Mouse (Mus musculus) liver, embryonic 11.5 days (tissue): ENCODE measurements around the gene Gapdh. TPM values are rescaled to one million over a fixed set of nuclear protein-coding genes. Genes with fewer than 3 reads are reported as not detected.
"Not testable (repeated sequence)": the region's sequence is repeated elsewhere in the genome, so short reads cannot be mapped to it uniquely, and the experiment has no call there.

Experiments used
- ATAC-seq: fragments of 200-750 bp; cut with Nextera tagmentation; replicated peaks from 2 replicates; pipeline ENCODE4 v1.8.0; 2017; ENCODE audit warnings: moderate number of reproducible peaks, mild to moderate bottlenecking, moderate TSS enrichment, moderate library complexity; ENCODE audit not compliant: low FRiP score
- DNase-seq: peaks from one replicate; pipeline ENCODE4 v3.0.0-alpha.2; 2017; ENCODE audit warnings: low spot score
- H3K27ac ChIP-seq: fragments of 300-500 bp; sonication (generic); 2 replicates; pipeline ENCODE4 v1.5.1; 2014; ENCODE audit warnings: mild to moderate bottlenecking, low read depth, low read length, control low read depth
- H3K27me3 ChIP-seq: fragments of 300-500 bp; sonication (generic); replicated peaks from 2 replicates; pipeline ENCODE4 v1.6.1; 2014; ENCODE audit warnings: low read length, mixed read lengths; ENCODE audit not compliant: control insufficient read depth, insufficient read depth
- H3K36me3 ChIP-seq: fragments of 300-500 bp; sonication (generic); 2 replicates; pipeline ENCODE4 v1.6.1; 2014; ENCODE audit warnings: mild to moderate bottlenecking, low read length, moderate library complexity, mixed read lengths; ENCODE audit not compliant: control insufficient read depth, insufficient read depth
- H3K4me1 ChIP-seq: fragments of 300-500 bp; sonication (generic); replicated peaks from 2 replicates; pipeline ENCODE4 v1.6.1; 2014; ENCODE audit warnings: low read length, mixed read lengths; ENCODE audit not compliant: control insufficient read depth, insufficient read depth
- H3K4me2 ChIP-seq: fragments of 300-500 bp; sonication (generic); 2 replicates; pipeline ENCODE4 v1.6.1; 2014; ENCODE audit warnings: mild to moderate bottlenecking, control low read depth, moderate library complexity
- H3K4me3 ChIP-seq: fragments of 300-500 bp; sonication (generic); 2 replicates; pipeline ENCODE4 v1.5.1; 2014; ENCODE audit warnings: low read depth, low read length, control low read depth
- H3K9ac ChIP-seq: fragments of 300-500 bp; sonication (generic); 2 replicates; pipeline ENCODE4 v1.6.1; 2014; ENCODE audit warnings: low read depth, low read length, control low read depth
- H3K9me3 ChIP-seq: fragments of 300-500 bp; sonication (generic); 2 replicates; pipeline ENCODE4 v1.6.1; 2016; ENCODE audit warnings: low read length, inconsistent platforms, mixed read lengths; ENCODE audit not compliant: control insufficient read depth
- WGBS: fragments of 180-500 bp; shearing (Covaris S2); extraction: QIAGEN DNeasy Blood & Tissue Kit; methylation state at CpG from one replicate; pipeline ENCODE4 v1.1.7; 2014; 5-methylcytosine and 5-hydroxymethylcytosine counted together
- polyA plus RNA-seq: library from polyadenylated mRNA; unstranded; fragments of >200 nt; fragmentation: Nextera tagmentation; extraction: Ambion mirVana; gene quantifications from 2 replicates; pipeline ENCODE4 v1.2.1, GENCODE M21; 2014

Gene Gapdh
- polyA plus RNA-seq, 1 experiment from 2014 or later, result 2,450 TPM

DNA sequence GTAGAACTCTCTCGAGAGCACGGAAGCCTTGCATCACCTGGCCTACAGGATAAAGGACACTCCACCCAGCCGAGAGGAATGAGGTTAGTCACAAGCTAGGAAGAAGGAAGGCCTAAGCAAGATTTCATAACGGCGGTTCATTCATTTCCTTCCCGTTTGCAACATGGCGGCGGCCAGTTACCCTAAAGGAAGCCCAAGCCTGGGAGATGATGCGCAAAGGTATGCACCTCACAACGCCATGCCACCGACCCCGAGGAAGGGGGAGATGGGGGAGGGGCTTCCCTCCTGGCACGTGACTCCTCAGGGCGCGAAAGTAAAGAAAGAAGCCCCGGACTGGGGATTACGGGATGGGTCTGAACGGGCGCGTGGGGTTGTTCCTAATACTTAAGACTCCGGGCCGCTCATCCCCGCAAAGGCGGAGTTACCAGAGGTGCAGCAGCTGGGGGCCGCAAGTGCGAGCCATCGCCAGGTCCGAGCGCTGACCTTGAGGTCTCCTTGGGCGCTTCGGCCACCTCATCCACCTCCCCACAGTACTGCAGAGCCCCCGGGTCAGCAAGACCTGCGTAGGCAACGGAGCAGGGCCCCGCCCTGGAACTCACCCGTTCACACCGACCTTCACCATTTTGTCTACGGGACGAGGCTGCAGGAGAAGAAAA is 1.5 kb downstream of the Gapdh start:
- DNase-seq (peak; percentile 79), ATAC-seq (peak; percentile 6)
- H3K36me3 ChIP-seq, result peaks cover 47% of the 10 kb centered on the region
- peak overlapping the region; percentile 97 for H3K9ac ChIP-seq
- H3K27ac ChIP-seq, result peak overlapping the region; percentile 97
- H3K27me3 ChIP-seq, result no peaks in the 10 kb centered on the region
- H3K4me3 ChIP-seq, result peak overlapping the region; percentile 87
- no peaks in the 10 kb centered on the region for H3K9me3 ChIP-seq
- H3K4me1 ChIP-seq, result peaks cover 40% of the 10 kb centered on the region
- peak overlapping the region; percentile 96 for H3K4me2 ChIP-seq
- under 1% methylated on average over 39 of the region's 39 CpGs for WGBS

DNA sequence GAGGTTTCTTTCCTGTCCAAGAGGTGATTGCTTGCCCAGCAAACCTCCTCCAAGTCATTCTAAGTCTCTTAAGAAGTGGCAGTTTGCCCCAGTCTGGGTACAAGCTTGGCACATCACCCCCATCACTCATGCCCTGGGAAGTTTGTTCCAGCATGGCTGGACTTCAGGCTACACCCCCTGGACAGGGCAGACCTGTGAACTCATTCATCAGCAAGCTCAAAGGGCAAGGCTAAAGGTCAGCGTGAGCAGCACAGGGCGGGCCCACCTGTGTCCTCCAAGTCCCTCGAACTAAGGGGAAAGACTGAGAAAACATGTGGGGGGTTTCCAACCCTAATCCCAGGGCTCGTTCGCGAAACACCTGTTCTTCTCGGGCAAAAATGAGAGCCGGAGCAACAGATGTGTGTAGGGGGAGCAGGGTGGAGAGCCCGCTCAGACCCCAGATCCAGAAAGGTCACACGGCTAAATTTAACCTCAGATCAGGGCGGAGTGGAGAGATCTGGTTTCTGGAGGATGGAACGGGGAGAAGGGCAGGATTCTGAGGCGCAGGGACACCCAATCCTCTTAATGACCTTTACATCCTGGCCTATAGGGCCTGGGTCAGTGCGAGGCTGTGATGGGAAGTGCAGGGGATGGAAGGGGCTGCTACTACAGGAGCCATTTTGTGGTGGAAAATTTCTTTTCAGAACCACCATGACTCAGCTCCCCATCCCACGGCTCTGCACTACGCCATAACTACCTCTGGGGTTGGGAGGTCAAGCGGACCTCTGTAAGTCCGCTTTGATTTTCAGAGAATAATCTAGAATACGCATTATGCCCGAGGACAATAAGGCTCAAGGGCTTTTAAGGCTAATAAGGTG is 2.2 kb downstream of the Gapdh start:
- no peaks in the 10 kb centered on the region for H3K27me3 ChIP-seq
- 6% methylated on average over 20 of the region's 20 CpGs for WGBS
- DNase-seq, result no peak
- peaks cover 44% of the 10 kb centered on the region for H3K4me1 ChIP-seq
- peak overlapping the region; percentile 97 for H3K27ac ChIP-seq
- no peaks in the 10 kb centered on the region for H3K9me3 ChIP-seq
- H3K4me2 ChIP-seq, result peak overlapping the region; percentile 96
- peaks cover 42% of the 10 kb centered on the region for H3K36me3 ChIP-seq
- ATAC-seq, result no peak
- H3K4me3 ChIP-seq, result peak overlapping the region; percentile 87
- H3K9ac ChIP-seq, result peak overlapping the region; percentile 97

DNA sequence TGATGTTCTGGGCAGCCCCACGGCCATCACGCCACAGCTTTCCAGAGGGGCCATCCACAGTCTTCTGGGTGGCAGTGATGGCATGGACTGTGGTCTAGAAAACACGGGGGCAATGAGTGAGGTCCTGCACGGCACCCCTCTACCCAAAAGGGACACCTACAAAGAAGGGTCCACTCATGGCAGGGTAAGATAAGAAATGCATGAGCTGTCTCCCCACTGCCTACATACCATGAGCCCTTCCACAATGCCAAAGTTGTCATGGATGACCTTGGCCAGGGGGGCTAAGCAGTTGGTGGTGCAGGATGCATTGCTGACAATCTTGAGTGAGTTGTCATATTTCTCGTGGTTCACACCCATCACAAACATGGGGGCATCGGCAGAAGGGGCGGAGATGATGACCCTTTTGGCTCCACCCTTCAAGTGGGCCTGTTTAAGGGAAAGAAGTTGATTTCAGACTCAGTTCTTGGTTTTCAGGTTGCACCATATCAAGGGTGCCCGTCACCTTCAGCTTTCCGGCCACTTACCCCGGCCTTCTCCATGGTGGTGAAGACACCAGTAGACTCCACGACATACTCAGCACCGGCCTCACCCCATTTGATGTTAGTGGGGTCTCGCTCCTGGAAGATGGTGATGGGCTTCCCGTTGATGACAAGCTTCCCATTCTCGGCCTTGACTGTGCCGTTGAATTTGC is 3.5 kb downstream of the Gapdh start:
- WGBS, result 66% methylated on average over 9 of the region's 16 CpGs
- DNase-seq, H3K27me3 ChIP-seq, ATAC-seq, H3K9ac ChIP-seq, H3K9me3 ChIP-seq, H3K27ac ChIP-seq: not testable (repeated sequence)
- Histone ChIP-seq H3K36me3 (peaks cover 32% of the 10 kb centered on the region), H3K4me2 (peak overlapping the region; percentile 96), H3K4me3 (peak overlapping the region; percentile 87), H3K4me1 (peaks cover 42% of the 10 kb centered on the region)

DNA sequence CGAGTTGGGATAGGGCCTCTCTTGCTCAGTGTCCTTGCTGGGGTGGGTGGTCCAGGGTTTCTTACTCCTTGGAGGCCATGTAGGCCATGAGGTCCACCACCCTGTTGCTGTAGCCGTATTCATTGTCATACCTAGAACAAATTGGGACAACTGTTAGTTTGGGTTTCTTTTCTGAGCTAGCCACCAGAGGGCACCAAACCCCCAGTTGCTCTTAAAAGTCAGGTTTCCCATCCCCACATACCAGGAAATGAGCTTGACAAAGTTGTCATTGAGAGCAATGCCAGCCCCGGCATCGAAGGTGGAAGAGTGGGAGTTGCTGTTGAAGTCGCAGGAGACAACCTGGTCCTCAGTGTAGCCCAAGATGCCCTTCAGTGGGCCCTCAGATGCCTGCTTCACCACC is 4.3 kb downstream of the Gapdh start:
- H3K9me3 ChIP-seq, H3K27me3 ChIP-seq, H3K4me2 ChIP-seq, DNase-seq, H3K27ac ChIP-seq, ATAC-seq, H3K4me3 ChIP-seq, H3K9ac ChIP-seq: not testable (repeated sequence)
- peaks cover 38% of the 10 kb centered on the region for H3K4me1 ChIP-seq
- peaks cover 34% of the 10 kb centered on the region for H3K36me3 ChIP-seq
- 18% methylated on average over 3 of the region's 5 CpGs for WGBS

DNA sequence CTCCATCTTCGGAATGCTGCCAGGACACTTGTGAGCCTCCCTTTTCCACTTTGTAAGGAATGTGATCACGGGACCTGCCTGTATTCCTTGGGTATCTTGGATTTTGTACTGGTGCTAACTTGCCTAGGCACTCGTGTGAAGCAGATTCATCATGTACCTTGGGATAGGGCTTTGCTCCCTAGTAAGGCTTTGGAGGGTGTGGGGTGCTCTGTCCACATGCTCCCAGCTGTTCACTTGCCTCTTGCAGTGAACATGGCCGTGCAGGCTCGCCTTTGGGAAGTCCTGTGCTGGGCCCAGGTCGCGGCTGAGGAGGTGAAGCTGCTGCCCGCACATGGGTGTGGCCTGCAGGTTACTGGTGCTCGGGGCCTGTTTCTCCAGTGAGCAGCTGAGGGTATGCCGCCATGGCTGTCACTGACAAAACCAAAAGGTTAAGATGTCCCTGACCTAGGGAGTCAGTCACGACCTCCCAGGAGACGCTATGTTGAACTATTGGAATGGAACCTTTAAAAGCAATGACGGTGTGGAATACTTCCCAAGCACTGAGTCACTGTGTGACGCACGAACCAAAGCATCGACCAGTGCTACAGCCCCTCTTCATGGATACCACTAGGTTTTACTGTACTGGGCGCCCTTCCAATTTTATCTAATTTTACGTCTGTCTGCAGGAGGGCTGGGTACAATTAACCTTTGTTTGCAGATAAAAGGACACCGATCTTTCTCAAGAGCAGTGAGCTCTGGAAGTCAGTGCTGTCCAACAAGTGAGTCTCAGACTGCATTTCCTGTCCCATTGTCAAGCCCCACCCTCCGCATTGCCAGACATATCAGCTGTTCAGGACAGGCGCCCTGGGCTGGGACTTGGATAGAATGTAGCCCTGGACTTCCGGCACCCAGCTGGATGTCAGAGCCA is 5.2 kb downstream of the Gapdh start:
- Histone ChIP-seq H3K27ac (peak overlapping the region; percentile 62), H3K4me2 (peak overlapping the region; percentile 17; the same call in 1 of the 2 replicates), H3K4me3 (no peak overlapping the region), H3K4me1 (peaks cover 34% of the 10 kb centered on the region), H3K9me3 (no peaks in the 10 kb centered on the region), H3K27me3 (no peaks in the 10 kb centered on the region), H3K9ac (0 out of 2 replicates have a peak overlapping the region, but pooled peaks have one; percentile 2), H3K36me3 (peaks cover 34% of the 10 kb centered on the region)
- DNase-seq, result peak; percentile 73
- peak; percentile 22 for ATAC-seq
- WGBS, result 17% methylated on average over 22 of the region's 22 CpGs

DNA sequence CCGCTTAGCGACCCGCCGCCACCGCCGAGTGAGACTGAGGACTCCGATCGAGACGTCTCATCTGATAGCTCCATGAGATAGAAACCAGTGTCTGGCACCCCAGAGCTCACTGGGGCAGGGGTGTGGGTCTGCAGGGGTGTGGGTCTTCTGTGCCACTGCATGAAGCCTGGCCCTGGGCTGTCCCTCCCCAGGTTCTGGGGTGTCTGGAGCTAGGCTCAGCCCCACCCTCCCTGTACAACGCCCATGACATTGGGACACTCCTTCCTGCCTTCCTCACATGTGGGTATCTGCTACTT is 5.8 kb downstream of the Gapdh start:
- 55% methylated on average over 10 of the region's 10 CpGs for WGBS
- Histone ChIP-seq H3K4me2 (no peak overlapping the region), H3K36me3 (peaks cover 34% of the 10 kb centered on the region), H3K4me1 (peaks cover 36% of the 10 kb centered on the region), H3K9me3 (no peaks in the 10 kb centered on the region), H3K27ac (peak overlapping the region; percentile 62; the same call in 1 of the 2 replicates), H3K9ac (no peak overlapping the region), H3K4me3 (no peak overlapping the region), H3K27me3 (no peaks in the 10 kb centered on the region)
- DNase-seq (no peak), ATAC-seq (no peak)

DNA sequence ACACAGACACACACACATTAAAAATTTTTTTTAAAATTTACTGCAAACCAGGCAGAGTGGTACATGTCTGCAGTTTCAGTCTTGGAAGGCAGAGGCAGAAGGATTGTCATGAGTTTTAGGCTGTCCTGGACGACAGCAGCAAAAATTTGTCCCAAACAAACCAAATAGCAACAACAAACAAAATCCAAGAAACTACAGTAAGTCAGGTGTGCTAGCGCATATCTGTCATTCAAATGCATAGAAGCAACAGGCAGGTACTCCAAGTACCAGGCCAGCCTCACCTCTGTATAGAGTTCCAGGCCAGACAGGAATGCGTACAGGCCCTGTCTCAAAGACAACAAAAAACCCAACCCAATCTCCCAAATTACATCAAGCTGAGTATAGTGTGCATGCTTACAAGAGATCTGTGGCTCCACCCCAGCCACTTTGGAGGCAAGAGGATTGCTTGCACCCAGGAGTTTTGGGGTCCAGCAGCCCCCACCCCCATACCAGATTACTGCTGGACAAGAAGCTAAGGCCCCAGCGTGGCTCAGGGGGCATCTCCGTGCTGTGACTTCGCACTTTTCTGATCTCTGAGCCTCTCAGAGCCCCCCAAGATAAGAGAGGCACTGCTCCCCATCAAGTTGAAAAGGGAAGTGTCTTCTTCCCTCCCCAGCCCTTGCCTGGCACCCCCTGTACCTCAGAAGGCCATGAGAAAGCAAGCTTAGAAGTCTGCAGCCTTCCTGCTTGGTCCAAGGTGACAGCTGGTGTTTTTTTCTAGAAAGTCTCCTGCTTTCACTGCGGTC is 6.3 kb downstream of the Gapdh start:
- no peak overlapping the region for H3K4me2 ChIP-seq
- H3K36me3 ChIP-seq, result peaks cover 34% of the 10 kb centered on the region
- peak overlapping the region; percentile 62; the same call in 1 of the 2 replicates for H3K27ac ChIP-seq
- ATAC-seq, result no peak
- H3K4me1 ChIP-seq, result peaks cover 36% of the 10 kb centered on the region
- no peak overlapping the region for H3K4me3 ChIP-seq
- H3K9ac ChIP-seq, result no peak overlapping the region
- no peak for DNase-seq
- no peaks in the 10 kb centered on the region for H3K27me3 ChIP-seq
- 76% methylated on average over 7 of the region's 7 CpGs for WGBS
- no peaks in the 10 kb centered on the region for H3K9me3 ChIP-seq
